Comparison of ENCODE assay signal across 6 mouse cellular contexts in the genomic region with DNA sequence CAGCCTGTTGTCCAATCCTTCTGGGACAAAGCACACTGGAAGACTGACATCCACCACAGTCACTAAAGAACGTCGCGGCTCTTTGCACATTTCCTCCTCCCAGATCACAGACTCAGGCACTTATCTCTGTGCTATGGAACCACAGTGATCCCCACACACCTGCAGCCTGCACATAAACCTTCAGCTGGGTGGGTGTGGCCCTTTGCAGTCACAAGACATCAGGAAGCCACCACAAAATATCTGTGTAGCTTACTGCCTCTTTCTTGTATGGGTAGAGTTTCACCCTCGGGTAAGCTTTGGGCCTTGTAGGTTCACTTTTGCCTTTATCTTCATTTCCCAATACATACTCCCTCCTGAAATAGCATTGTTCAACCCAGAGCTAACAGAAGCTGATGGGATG.
DNase-seq lines count a peak whose midpoint lies in the region; ATAC-seq lines count a peak whose summit lies in the region.
"Not testable (repeated sequence)": the region's sequence is repeated elsewhere in the genome, so short reads cannot be mapped to it uniquely, and the experiment has no call there.

No protein-coding gene starts in this region.

- DNase-seq in liver, embryonic 11.5 days (ENCODE audit: low spot score) = not testable (repeated sequence)
- DNase-seq in thymus, postnatal 0 days (ENCODE audit: low spot score) = peak; percentile 71
- DNase-seq in thymus, postnatal 36 days = peak; percentile 51 to 71

- H3K4me3 ChIP-seq in liver, embryonic 11.5 days (ENCODE audit: low read depth, low read length); liver, embryonic 15.5 days (replicated peaks): not testable (repeated sequence)

- not testable (repeated sequence) for H3K27ac ChIP-seq in liver, embryonic 11.5 days (ENCODE audit: low read depth, low read length)
- H3K27ac ChIP-seq in liver, embryonic 15.5 days (replicated peaks) = peak overlapping the region; percentile 51; the same call in 1 of the 2 replicates

- WGBS in liver, embryonic 11.5 days = 36% methylated on average over 4 of the region's 4 CpGs
- 16% methylated on average over 4 of the region's 4 CpGs for WGBS in liver, embryonic 15.5 days (ENCODE audit: insufficient replicate concordance)

- peak; percentile 66; the same call in 1 of the 2 replicates for ATAC-seq in erythroblast, adult 5-6 weeks (replicated peaks; ENCODE audit: low FRiP score, poor library complexity, severe bottlenecking)
- peak; percentile 76; the same call in 1 of the 2 replicates for ATAC-seq in liver, embryonic 11.5 days (replicated peaks; ENCODE audit: low FRiP score)
- ATAC-seq in liver, embryonic 15.5 days (ENCODE audit: insufficient read depth) = peak; percentile 64; the same call in 1 of the 2 replicates
- ATAC-seq in megakaryocyte progenitor cell, adult 5-6 weeks (replicated peaks; ENCODE audit: poor library complexity) = peak; percentile 74

- H3K36me3 ChIP-seq in liver, embryonic 11.5 days (ENCODE audit: control insufficient read depth, insufficient read depth, low read length); liver, embryonic 15.5 days (replicated peaks): not testable (repeated sequence)

- not testable (repeated sequence) for H3K4me2 ChIP-seq in liver, embryonic 11.5 days
- peak overlapping the region; percentile 61 for H3K4me2 ChIP-seq in liver, embryonic 15.5 days

- not testable (repeated sequence) for H3K27me3 ChIP-seq in liver, embryonic 11.5 days (replicated peaks; ENCODE audit: control insufficient read depth, insufficient read depth, low read length); liver, embryonic 15.5 days

- H3K4me1 ChIP-seq in liver, embryonic 11.5 days (replicated peaks; ENCODE audit: control insufficient read depth, insufficient read depth, low read length); liver, embryonic 15.5 days (replicated peaks): not testable (repeated sequence)

- H3K9me3 ChIP-seq in liver, embryonic 11.5 days (ENCODE audit: control insufficient read depth, low read length); liver, embryonic 15.5 days (replicated peaks): not testable (repeated sequence)

- H3K9ac ChIP-seq in liver, embryonic 11.5 days (ENCODE audit: low read depth, low read length); liver, embryonic 15.5 days: not testable (repeated sequence)
